Mouse (Mus musculus) gonadal fat pad, adult 2 months (tissue): ENCODE results near the gene Ssrp1. TPM values are rescaled to one million over a fixed set of nuclear protein-coding genes. Genes with fewer than 3 reads are reported as not detected.

Experiments used
- DNase-seq: peaks from one replicate; pipeline ENCODE4 v3.0.0-alpha.2; 2012; ENCODE audit warnings: low read depth
- polyA plus RNA-seq: library from polyadenylated mRNA; depleted of rRNA; stranded (reverse); fragments of >200 nt; gene quantifications from 2 replicates; pipeline ENCODE4 v1.2.3, GENCODE M21; 2012; rRNA removed

Gene Ssrp1
- 97.4 and 106 TPM in 2 replicates for polyA plus RNA-seq

DNA sequence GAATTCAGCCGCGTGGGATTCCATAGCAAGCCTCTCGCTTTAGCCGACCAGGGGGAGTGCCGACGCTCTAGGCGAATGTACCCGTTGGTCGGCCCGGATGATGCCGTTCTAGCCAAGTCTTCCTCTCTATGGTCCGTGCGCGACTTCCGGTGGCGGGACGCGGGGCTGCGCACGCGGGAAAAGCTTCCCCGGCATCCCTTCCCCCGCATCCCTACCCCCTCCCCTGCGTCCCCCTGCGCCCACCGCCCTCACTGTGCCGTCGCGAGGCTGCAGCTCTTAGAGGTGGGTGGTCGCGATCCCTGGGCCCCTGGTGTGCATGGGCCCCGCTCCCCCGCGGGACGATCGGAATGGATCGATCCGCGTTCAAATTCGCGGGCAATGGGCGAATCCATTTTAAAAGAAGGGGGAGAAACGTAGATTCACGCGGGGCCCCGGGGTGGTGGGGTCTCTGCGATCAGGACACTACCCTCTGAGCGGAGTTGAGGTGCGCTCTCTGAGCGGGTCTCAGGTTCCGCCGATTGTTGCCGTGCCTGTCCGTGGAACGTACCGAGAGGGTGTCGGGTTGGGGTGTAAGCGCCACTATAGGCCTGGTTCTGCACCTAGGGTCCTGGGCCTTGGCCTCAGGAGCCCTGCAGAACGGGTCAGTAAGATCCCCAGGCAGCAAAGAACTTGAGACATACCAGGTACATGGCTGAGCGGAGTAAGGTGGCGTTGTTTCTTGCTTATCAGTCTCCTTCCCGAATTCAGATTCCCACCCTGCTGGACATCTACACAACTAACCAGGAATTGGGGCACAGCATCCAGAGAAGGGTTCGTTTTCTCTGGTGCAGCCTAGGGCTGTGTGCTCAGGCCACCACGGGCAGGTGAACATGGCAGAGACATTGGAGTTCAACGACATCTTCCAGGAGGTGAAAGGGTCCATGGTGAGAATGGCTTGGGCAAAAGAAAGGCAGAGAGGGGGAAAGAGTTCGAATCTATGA lies at the start of gene Ssrp1, which contains the start of gene P2rx3:
TSS of gene Ssrp1 (plus strand) at position 188 of the 980 bp plus-strand sequence.
TSS of gene P2rx3 (minus strand) at position 416 of the 980 bp plus-strand sequence.
- no peak for DNase-seq

DNA sequence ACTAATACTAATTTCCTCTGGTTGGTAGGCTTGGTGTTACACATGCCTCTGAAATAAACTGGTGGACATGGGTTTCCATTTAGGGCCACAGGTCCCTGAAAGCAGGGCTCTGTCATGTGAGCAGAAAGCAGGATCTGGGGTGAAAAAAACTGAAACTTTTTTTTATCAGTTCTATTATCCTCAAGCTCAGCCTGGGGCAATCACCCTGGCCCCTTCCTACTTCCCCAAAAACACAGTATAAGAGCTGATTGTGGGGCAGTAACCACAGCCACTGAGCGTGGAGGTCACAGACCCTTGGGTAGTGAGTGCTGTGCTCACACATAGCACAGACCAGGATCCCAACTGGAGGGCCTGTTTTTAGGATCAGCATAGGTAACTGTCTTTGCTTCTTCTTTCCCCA lies 49.1 kb upstream of the Ssrp1 start, which contains the start of gene Prg3:
TSS of gene Prg3 (plus strand) at position 286 of the 400 bp plus-strand sequence.
- DNase-seq: no peak

GRCm38 (mm10) chr2:84996376-84996775 lies 40.7 kb upstream of the Ssrp1 start:
- no peak for DNase-seq

- DNase-seq: no peak
These were observed 37.4 kb upstream of the Ssrp1 start for GRCm38 (mm10) chr2:84999486-85000181.

- DNase-seq: no peak
These were observed 35.5 kb upstream of the Ssrp1 start for GRCm38 (mm10) chr2:85001497-85001896.

DNA sequence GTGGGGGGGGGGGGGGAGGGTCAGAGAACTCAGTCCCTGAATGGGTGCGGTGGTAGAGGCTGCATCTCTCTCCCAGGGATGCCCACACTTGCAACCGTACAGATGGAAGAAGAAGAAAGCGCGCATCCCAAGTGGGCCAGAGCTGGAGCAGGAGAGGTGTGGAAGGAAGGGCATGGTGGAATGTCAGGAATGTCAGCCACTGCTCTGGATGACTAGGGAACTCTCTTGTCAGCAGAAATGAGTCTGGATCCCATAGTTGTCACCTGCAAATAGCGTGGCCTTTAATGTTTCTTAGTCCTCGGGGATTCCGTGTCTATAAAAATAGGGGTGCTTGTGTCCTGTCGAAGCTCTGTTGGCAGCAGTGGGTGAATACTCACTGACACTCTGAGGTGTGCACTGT lies 34.5 kb upstream of the Ssrp1 start:
- DNase-seq: no peak

DNA sequence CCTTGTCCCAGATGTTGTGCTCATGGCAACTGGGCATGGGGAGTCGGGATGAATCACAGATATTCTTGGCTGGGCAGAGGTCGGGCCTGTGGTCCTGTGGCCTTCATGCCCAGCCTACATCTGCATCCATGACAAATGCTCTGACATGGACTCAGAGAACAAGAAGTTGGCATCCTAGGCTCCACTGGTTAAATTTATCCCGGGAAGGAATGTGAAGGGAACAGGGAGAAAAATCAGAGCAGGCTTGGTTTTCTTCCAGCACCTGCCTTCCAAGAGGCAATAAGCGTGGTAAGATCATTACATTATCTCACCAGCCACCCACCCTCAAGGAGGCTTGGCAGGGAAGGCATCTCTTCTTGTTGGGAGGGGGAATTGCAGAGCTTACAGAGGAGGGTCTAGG lies 32.7 kb upstream of the Ssrp1 start:
- no peak for DNase-seq

GRCm38 (mm10) chr2:85006600-85006999 lies 30.4 kb upstream of the Ssrp1 start:
- DNase-seq: no peak

GRCm38 (mm10) chr2:85007729-85008128 lies 29.3 kb upstream of the Ssrp1 start:
- DNase-seq: no peak

DNA sequence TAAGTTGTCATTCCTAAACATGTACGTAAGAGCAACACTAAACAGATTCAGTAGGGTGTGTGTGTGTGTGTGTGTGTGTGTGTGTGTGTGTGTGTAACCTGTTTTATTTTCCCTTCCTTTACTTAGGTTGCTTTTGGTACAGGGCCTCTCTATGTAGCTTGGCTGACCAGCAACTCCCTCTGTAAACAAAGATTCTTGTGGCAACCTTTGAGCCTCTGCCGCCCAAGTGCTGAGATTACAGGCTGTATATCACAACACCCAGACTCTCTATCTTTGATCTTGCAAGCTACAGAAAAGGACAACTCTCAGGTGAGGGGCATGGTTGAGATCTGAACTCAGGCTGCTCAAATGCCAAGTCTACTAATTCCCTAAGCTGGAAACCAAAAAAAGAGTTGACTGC lies 27.8 kb upstream of the Ssrp1 start:
- DNase-seq: no peak

DNA sequence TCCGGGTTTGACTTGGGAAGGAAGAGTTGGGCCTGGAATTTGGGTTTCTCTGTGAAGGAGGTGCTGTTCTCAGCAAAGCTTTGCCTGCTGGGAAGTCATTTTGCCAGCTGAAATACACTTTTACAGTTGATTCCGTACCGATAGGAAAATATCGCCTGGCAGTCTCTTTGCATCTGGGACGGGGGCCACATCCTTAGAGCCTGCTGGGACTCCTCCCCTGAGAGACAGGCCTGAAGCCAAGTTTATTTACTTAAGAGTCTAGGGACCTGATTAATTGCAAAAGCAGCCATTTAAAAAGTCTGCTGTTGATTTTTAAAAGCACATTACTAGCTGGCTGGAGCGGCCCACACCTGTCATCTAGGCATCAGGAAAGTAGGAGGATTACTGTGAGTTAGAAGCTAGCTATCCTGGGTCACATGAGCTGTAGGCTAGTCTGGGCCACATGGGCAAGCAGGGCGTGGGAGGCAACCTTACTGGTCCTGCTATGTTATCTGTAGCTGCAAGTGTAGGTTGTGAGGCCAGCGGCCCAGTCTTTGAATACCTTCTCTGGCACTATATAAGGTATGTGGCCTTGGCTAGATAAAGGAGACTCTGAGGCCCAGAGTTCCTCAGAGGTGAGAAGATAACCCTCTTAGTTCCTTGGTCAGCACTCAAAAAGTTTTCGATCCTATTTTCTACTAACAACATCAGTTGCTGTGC lies 25.0 kb upstream of the Ssrp1 start:
- DNase-seq: peak; percentile 37

DNA sequence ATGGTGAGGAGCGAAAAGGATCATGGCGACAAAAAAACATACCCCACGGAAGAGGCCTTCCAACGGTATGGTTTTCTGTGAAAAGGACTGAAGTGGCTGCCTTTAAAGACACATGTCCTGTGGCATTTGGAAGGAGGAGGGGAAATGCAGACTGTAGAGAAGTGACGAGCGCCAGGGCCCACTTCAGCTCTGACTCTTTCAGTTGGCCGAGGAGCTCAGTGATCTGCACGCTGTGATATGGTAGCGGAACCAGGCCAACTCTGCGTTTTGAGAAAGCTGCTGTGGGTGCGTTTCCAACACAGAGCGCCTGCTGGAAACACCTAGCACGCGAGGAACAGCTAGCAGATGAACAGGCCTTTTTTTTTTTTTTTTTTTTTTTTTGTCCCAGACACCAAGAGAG lies 24.4 kb upstream of the Ssrp1 start:
- no peak for DNase-seq

GRCm38 (mm10) chr2:85013826-85014587 lies 23.0 kb upstream of the Ssrp1 start:
- DNase-seq: no peak

GRCm38 (mm10) chr2:85014588-85014982 lies 22.4 kb upstream of the Ssrp1 start:
- no peak for DNase-seq

- no peak for DNase-seq
These were observed 15.0 kb upstream of the Ssrp1 start for GRCm38 (mm10) chr2:85022043-85022442.

DNA sequence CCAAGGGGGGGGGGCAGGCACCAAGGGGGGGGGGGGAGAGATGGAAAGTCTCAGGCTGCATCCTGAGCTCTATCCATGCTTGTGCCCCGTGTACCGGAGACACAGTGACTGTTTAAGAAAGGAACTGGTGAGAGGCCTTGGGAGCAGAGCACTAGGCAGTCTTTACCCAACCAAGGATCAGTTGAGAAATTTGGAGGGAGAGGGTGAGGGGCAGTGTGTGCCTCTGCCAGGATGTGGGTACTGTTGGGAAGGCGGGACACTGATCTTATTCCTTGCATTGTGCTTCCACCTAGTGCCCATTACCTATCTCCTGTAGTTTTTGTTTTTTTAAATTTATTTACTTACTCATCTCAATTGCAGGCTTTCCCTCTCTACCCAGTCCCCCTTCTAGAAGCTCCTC lies 10.9 kb upstream of the Ssrp1 start:
- DNase-seq: no peak

DNA sequence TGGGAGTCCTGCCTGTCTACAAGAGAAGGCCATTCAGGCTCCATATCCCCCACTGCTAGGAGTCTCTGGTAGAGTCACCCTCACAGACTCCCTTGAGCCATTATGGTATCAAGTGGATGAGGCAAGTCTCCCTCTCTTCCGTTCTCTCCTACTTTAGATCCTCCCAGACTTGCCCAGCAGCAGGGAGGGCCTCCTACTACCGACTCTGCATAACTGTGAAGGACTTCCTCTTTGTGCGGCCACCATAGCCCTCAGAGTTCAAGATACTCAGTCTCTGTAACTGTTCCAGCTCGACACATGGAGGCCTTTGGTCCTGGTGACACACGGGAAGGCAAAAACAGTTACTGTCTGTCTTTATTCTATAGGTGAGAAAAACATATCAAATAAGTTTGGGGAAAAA lies 9.8 kb upstream of the Ssrp1 start:
- no peak for DNase-seq

DNA sequence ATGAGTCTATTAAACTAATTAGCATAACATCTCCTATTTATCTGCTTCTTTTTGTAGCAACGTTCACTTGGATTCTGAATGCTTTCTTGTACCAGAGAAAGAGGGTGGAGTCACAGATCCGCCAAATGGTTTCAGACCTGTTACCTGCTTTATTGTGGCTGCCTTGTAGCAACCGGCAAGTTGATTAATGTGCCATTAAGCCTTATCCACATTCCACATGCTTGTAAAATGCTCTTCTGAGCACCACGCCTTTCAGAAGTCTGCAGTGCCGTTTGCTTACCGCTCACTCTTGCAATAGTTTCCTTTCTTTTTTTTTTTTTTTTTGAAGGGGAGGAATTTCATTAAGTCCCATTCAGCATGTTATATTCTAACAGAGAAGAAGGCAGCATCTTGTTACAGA lies 7.1 kb upstream of the Ssrp1 start:
- no peak for DNase-seq

- no peak for DNase-seq
These were observed 6.0 kb upstream of the Ssrp1 start for GRCm38 (mm10) chr2:85030989-85031388.

- no peak for DNase-seq
These were observed 3.9 kb upstream of the Ssrp1 start for GRCm38 (mm10) chr2:85033121-85033520.

DNA sequence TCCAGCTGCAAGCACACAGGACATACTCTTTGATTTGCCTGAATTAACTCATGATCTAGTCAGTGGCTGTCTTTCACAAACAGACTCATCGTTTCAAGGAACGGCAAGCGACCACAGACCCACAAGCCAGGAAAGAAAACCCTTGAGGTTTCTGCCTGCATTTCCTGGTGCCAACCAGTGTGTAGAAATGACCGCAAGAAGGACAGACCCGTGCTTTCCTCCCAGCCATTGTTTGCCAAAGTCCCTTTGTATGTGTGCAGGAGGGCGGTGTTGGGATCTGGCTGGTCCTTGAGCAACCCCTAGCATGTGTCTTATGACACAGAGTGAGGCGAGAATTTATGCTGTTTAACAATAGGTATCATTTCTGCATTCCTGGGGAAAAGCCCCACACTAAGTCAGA lies 2.9 kb upstream of the Ssrp1 start:
- no peak for DNase-seq
